Mouse (Mus musculus): ENCODE measurements around the gene Skap2. TPM values are rescaled to one million over a fixed set of nuclear protein-coding genes. Genes with fewer than 3 reads are reported as not detected.

Skap2 gene
- polyA plus RNA-seq, 1 experiment from 2014 or later = 8.5 TPM

DNA sequence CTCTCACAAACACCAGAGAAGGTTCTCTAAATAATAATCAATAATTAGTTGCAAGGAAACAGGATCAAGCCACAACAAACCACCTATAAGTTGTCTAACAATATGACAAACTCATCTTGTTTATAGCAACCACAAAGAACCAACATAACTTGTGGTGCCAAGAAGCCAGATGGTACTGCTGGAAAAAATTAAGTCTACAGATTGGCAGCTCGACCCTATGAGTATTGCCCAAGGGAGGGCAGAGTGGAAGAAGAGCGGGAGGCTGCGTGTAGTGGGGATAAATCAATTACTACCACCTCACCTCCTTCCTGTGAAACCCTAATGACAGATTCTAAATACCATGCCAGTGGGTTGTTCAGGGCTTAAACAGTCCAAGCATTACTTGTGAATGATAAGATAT, 34.7 kb downstream of the Skap2 start:
- H3K4me3 ChIP-seq (ENCODE audit: low read depth, low read length) = no peak overlapping the region
- no peak overlapping the region for H3K9ac ChIP-seq (ENCODE audit: low read length)
- ATAC-seq (ENCODE audit: low FRiP score) (no peak), DNase-seq (ENCODE audit: low spot score, missing footprints) (no peak)
- no peaks in the 10 kb centered on the region for H3K4me1 ChIP-seq (ENCODE audit: control insufficient read depth, insufficient read depth, low read length)
- H3K27me3 ChIP-seq (ENCODE audit: control insufficient read depth, insufficient read depth, low read length) = no peaks in the 10 kb centered on the region
- H3K4me2 ChIP-seq = no peak overlapping the region
- H3K27ac ChIP-seq (ENCODE audit: low read depth, low read length) = no peak overlapping the region
- no peaks in the 10 kb centered on the region for H3K36me3 ChIP-seq (ENCODE audit: control insufficient read depth, insufficient read depth, low read length)
- 76% methylated on average over 3 of the region's 3 CpGs for WGBS
- no peaks in the 10 kb centered on the region for H3K9me3 ChIP-seq (ENCODE audit: control insufficient read depth, low read length)

DNA sequence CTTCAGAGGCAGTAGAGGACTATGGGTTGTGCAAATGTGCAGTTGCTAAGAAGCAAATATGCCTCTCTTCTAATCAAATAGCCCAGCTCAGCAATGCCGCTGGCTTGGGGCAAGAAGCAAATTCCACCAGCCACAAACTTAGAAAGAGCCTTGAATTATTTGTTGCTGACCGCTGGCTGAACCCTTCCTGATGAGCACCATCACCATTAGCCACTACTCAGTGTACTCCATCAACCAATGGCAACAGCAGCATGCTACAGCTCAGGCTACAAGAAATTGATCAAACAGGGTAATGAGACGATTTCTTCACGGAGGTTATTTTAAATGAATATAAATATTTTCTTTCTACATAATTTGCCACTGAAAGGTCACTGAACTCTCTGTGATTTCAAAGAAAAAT, 36.6 kb downstream of the Skap2 start:
- H3K27ac ChIP-seq (ENCODE audit: low read depth, low read length) = no peak overlapping the region
- DNase-seq (ENCODE audit: low spot score, missing footprints) (no peak), ATAC-seq (ENCODE audit: low FRiP score) (no peak)
- 68% methylated on average over 4 of the region's 4 CpGs for WGBS
- H3K4me2 ChIP-seq = no peak overlapping the region
- H3K9me3 ChIP-seq (ENCODE audit: control insufficient read depth, low read length) = no peaks in the 10 kb centered on the region
- no peak overlapping the region for H3K9ac ChIP-seq (ENCODE audit: low read length)
- H3K4me3 ChIP-seq (ENCODE audit: low read depth, low read length) = no peak overlapping the region
- H3K4me1 ChIP-seq (ENCODE audit: control insufficient read depth, insufficient read depth, low read length) = no peaks in the 10 kb centered on the region
- H3K27me3 ChIP-seq (ENCODE audit: control insufficient read depth, insufficient read depth, low read length) = no peaks in the 10 kb centered on the region
- H3K36me3 ChIP-seq (ENCODE audit: control insufficient read depth, insufficient read depth, low read length) = no peaks in the 10 kb centered on the region

DNA sequence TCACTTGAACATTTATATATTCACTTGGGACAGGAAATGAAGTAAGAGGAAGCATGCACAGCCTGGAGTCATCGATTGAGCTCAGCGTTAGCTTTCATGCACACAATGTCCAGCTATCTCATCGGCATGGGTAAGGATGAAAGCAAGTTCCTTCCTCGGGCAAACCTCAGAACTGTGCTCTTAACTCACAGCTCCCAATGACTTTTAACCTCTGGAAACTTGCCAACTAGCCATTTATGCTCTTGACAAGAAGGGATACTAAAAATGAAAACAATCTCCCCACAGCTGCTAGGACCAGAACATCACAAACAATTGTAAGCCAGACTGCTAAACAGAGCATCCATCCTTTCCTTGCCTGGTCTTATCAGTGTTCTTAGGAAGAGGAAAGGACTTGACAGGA, 53.4 kb downstream of the Skap2 start:
- DNase-seq (ENCODE audit: low spot score, missing footprints) (no peak), ATAC-seq (ENCODE audit: low FRiP score) (no peak)
- Histone ChIP-seq H3K27me3 (ENCODE audit: control insufficient read depth, insufficient read depth, low read length) (no peaks in the 10 kb centered on the region), H3K27ac (ENCODE audit: low read depth, low read length) (no peak overlapping the region), H3K4me2 (no peak overlapping the region), H3K9me3 (ENCODE audit: control insufficient read depth, low read length) (no peaks in the 10 kb centered on the region), H3K4me3 (ENCODE audit: low read depth, low read length) (no peak overlapping the region), H3K4me1 (ENCODE audit: control insufficient read depth, insufficient read depth, low read length) (no peaks in the 10 kb centered on the region), H3K36me3 (ENCODE audit: control insufficient read depth, insufficient read depth, low read length) (no peaks in the 10 kb centered on the region), H3K9ac (ENCODE audit: low read length) (no peak overlapping the region)
- 82% methylated on average over 4 of the region's 4 CpGs for WGBS

DNA sequence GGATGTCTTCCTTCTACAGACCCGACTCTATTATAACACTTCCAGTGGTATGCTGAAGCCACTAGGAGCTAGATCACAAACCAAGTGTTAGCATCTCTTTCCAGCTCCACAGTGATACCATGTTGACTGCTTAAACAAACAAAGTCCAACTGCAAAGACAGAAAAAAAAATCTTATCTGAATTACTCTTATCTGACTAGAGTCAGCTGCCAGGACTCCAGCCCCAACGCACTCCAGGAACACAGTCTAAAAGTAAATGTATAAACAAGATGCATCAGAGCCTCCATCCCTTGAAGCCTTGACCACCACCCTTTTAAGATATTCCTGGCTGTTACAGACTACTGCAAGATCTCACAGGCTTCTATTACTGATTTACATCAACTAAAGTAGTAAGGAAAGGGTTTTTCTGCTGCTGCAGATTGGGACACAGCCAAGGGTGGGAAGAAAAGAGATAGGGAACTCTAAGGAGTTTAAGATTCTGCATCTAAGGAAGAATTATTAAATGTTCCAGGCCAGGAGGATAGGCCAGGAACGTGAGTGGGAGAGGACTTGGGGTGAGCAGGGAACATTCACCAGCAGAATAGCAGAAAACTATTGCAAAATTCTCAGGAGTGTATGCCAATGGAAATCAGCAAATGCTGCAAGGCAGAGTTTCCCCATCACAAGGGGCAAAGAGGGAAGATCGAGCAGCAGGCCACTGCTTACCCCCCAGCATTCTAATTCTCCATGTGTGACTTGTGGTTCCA, 56.1 kb downstream of the Skap2 start:
- H3K27ac ChIP-seq (ENCODE audit: low read depth, low read length) = no peak overlapping the region
- H3K4me1 ChIP-seq (ENCODE audit: control insufficient read depth, insufficient read depth, low read length) = no peaks in the 10 kb centered on the region
- DNase-seq (ENCODE audit: low spot score, missing footprints) (no peak), ATAC-seq (ENCODE audit: low FRiP score) (no peak)
- H3K9ac ChIP-seq (ENCODE audit: low read length) = no peak overlapping the region
- 75% methylated on average over 4 of the region's 4 CpGs for whole genome bisulfite sequencing
- H3K4me3 ChIP-seq (ENCODE audit: low read depth, low read length) = no peak overlapping the region
- H3K4me2 ChIP-seq = no peak overlapping the region
- H3K9me3 ChIP-seq (ENCODE audit: control insufficient read depth, low read length) = no peaks in the 10 kb centered on the region
- no peaks in the 10 kb centered on the region for H3K27me3 ChIP-seq (ENCODE audit: control insufficient read depth, insufficient read depth, low read length)
- no peaks in the 10 kb centered on the region for H3K36me3 ChIP-seq (ENCODE audit: control insufficient read depth, insufficient read depth, low read length)

DNA sequence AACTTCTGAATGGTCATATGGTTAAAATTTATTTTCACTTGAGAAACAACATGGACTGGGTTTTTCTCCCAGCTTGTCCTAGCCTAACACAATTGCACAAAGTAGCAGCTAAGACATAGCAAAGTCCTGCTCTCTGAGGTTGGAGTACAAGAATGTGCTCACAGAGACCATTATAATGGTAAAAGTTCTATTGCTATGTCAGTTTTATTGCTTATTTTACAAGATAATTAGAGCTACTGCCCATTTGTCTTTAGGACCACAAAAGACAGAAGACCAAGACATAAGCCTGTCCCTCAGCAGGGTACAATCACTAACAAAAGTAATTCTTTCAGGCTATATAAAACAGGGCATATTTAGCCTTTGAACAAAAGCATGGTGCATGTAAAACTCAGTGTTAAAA, 64.7 kb downstream of the Skap2 start:
- Histone ChIP-seq H3K4me1 (ENCODE audit: control insufficient read depth, insufficient read depth, low read length) (no peaks in the 10 kb centered on the region), H3K4me3 (ENCODE audit: low read depth, low read length) (no peak overlapping the region), H3K4me2 (no peak overlapping the region), H3K27ac (ENCODE audit: low read depth, low read length) (no peak overlapping the region), H3K36me3 (ENCODE audit: control insufficient read depth, insufficient read depth, low read length) (no peaks in the 10 kb centered on the region), H3K9ac (ENCODE audit: low read length) (no peak overlapping the region), H3K27me3 (ENCODE audit: control insufficient read depth, insufficient read depth, low read length) (peaks cover 16% of the 10 kb centered on the region; the same call in 1 of the 2 replicates), H3K9me3 (ENCODE audit: control insufficient read depth, low read length) (no peaks in the 10 kb centered on the region)
- no peak for DNase-seq (ENCODE audit: low spot score, missing footprints)
- ATAC-seq (ENCODE audit: low FRiP score) = no peak

DNA sequence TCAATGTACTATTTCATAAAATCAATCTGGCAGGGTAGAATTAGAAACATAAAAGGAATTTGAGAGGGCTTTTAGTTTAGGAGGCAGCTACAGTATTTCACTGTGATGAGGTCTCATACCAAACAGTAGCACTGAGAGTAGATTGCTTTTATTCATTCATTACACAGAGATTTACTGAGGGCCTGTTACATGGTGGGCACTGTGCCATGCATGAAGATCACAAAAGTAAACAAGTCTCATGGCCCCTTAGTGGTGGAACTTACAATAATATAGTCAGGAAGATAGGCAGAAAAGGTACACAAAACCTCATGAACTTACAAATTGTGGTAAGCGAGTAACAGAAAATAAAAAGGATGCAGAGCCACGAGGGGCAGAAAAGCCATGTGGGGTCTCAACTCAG, 67.4 kb downstream of the Skap2 start:
- no peak for DNase-seq (ENCODE audit: low spot score, missing footprints)
- peaks cover 37% of the 10 kb centered on the region for H3K27me3 ChIP-seq (ENCODE audit: control insufficient read depth, insufficient read depth, low read length)

DNA sequence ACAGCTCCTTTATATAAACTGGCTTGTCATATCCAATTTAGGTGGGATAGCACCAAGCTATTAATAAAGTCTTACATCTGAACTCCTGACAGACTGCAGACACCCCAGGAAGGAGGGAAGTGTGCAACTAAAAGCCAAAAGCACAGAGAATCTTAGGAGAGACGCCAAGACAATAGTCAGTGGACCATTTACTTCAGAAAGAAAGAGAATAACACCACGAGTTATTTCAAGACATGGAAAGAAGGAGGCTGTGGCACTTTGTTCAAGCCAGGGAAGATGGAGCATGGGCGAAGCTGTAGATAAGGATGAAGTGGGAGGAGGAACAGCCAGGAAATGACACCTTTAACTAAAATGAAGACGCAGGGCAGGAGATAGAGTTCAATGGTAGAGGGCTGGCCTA, 78.4 kb downstream of the Skap2 start:
- Histone ChIP-seq H3K27me3 (ENCODE audit: control insufficient read depth, insufficient read depth, low read length) (peaks cover 62% of the 10 kb centered on the region), H3K4me3 (ENCODE audit: low read depth, low read length) (no peak overlapping the region), H3K4me1 (ENCODE audit: control insufficient read depth, insufficient read depth, low read length) (no peaks in the 10 kb centered on the region), H3K9me3 (ENCODE audit: control insufficient read depth, low read length) (no peaks in the 10 kb centered on the region), H3K36me3 (ENCODE audit: control insufficient read depth, insufficient read depth, low read length) (no peaks in the 10 kb centered on the region), H3K27ac (ENCODE audit: low read depth, low read length) (no peak overlapping the region), H3K4me2 (no peak overlapping the region), H3K9ac (ENCODE audit: low read length) (no peak overlapping the region)
- WGBS = 70% methylated on average over 4 of the region's 4 CpGs
- ATAC-seq (ENCODE audit: low FRiP score) (no peak), DNase-seq (ENCODE audit: low spot score, missing footprints) (no peak)

More for the DNA sequence above, 67.4 kb downstream of the Skap2 start:
- H3K9ac ChIP-seq (ENCODE audit: low read length) = no peak overlapping the region
- H3K9me3 ChIP-seq (ENCODE audit: control insufficient read depth, low read length) = no peaks in the 10 kb centered on the region
- 80% methylated on average over 2 of the region's 2 CpGs for WGBS
- no peak overlapping the region for H3K27ac ChIP-seq (ENCODE audit: low read depth, low read length)
- no peaks in the 10 kb centered on the region for H3K4me1 ChIP-seq (ENCODE audit: control insufficient read depth, insufficient read depth, low read length)
- H3K36me3 ChIP-seq (ENCODE audit: control insufficient read depth, insufficient read depth, low read length) = no peaks in the 10 kb centered on the region
- H3K4me2 ChIP-seq = no peak overlapping the region
- ATAC-seq (ENCODE audit: low FRiP score) = no peak
- no peak overlapping the region for H3K4me3 ChIP-seq (ENCODE audit: low read depth, low read length)

DNA sequence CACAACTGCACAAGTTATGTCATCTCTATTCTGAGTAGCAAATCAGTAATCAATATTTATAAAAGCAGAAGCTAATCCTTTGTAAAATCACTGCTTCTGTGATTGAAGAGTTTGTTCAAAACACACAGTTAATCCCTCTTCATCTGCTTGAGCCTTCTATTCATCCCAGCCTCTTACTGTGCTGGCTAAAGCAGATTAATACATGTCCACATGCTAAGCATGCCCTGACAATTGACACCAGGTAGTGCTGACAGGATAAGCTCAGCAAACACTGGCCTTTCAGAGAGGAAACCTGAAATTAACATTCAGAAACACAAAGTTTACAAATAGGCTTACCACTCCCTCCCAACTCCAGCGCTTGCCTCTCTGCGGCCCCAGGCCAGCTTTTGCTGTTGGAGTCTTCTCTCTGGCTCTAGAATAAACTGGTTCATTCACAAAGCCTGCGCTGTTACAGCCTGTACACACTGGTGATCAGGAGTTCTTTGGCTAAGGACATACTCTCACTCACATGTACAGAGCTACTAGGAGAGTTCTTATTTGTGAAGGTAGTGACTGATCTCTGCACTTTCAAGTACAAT, 79.2 kb downstream of the Skap2 start:
- H3K4me3 ChIP-seq (ENCODE audit: low read depth, low read length) = no peak overlapping the region
- WGBS = 21% methylated on average over 3 of the region's 3 CpGs
- H3K27me3 ChIP-seq (ENCODE audit: control insufficient read depth, insufficient read depth, low read length) = peaks cover 63% of the 10 kb centered on the region
- ATAC-seq (ENCODE audit: low FRiP score) (peak; percentile 85; the same call in 1 of the 2 replicates), DNase-seq (ENCODE audit: low spot score, missing footprints) (peak; percentile 93)
- H3K4me1 ChIP-seq (ENCODE audit: control insufficient read depth, insufficient read depth, low read length) = no peaks in the 10 kb centered on the region
- H3K36me3 ChIP-seq (ENCODE audit: control insufficient read depth, insufficient read depth, low read length) = no peaks in the 10 kb centered on the region
- H3K4me2 ChIP-seq = no peak overlapping the region
- no peaks in the 10 kb centered on the region for H3K9me3 ChIP-seq (ENCODE audit: control insufficient read depth, low read length)
- H3K9ac ChIP-seq (ENCODE audit: low read length) = no peak overlapping the region
- no peak overlapping the region for H3K27ac ChIP-seq (ENCODE audit: low read depth, low read length)

DNA sequence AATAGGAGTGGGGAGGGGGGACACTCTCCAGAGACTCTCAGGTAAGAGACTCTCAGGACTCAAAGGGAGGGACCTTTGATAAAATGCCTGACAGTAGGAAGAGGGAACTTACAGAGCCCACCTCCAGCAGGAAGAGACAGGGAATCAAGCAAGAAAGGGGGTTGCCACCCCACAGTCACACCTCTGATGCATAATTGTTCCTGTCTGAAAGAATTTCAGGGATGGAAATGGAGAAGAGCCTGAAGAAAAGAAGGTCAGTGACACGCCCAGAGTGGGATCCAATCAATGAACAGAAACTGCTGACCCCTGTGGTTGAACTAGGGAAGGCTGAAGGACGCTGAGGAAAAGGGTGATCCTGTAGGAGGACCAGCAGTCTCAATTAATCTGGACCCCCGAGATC, 85.2 kb downstream of the Skap2 start:
- WGBS = 50% methylated on average over 3 of the region's 3 CpGs
- no peaks in the 10 kb centered on the region for H3K4me1 ChIP-seq (ENCODE audit: control insufficient read depth, insufficient read depth, low read length)
- DNase-seq (ENCODE audit: low spot score, missing footprints) = no peak
- H3K4me3 ChIP-seq (ENCODE audit: low read depth, low read length) = no peak overlapping the region
- no peak overlapping the region for H3K9ac ChIP-seq (ENCODE audit: low read length)
- no peaks in the 10 kb centered on the region for H3K36me3 ChIP-seq (ENCODE audit: control insufficient read depth, insufficient read depth, low read length)
- peaks cover 76% of the 10 kb centered on the region for H3K27me3 ChIP-seq (ENCODE audit: control insufficient read depth, insufficient read depth, low read length)
- H3K27ac ChIP-seq (ENCODE audit: low read depth, low read length) = no peak overlapping the region
- no peaks in the 10 kb centered on the region for H3K9me3 ChIP-seq (ENCODE audit: control insufficient read depth, low read length)
- no peak for ATAC-seq (ENCODE audit: low FRiP score)
- no peak overlapping the region for H3K4me2 ChIP-seq

All from midbrain, embryonic 11.5 days (tissue).